Mouse (Mus musculus) lung, embryonic 16.5 days (tissue): ENCODE results near the gene Slc4a4. TPM values are rescaled to one million over a fixed set of nuclear protein-coding genes. Genes with fewer than 3 reads are reported as not detected.
A peak's percentile ranks its signal among the peaks of the same experiment; 100 is the strongest.

Experiments used
- ATAC-seq: fragments of 200-750 bp; cut with Nextera tagmentation; 2 replicates; pipeline ENCODE4 v1.8.0; 2017; ENCODE audit warnings: low read depth, mild to moderate bottlenecking, moderate library complexity
- H3K27ac ChIP-seq: fragments of 300-500 bp; sonication (generic); 2 replicates; pipeline ENCODE4 v1.5.1; 2014; ENCODE audit warnings: mild to moderate bottlenecking, control low read depth, low read length
- H3K27me3 ChIP-seq: fragments of 300-500 bp; sonication (generic); 2 replicates; pipeline ENCODE4 v1.6.1; 2014; ENCODE audit warnings: low read depth, low read length, mixed read lengths; ENCODE audit not compliant: control insufficient read depth, insufficient read depth
- H3K36me3 ChIP-seq: fragments of 300-500 bp; sonication (generic); 2 replicates; pipeline ENCODE4 v1.6.1; 2014; ENCODE audit warnings: low read length; ENCODE audit not compliant: control insufficient read depth, insufficient read depth
- H3K4me1 ChIP-seq: fragments of 300-500 bp; sonication (generic); replicated peaks from 2 replicates; pipeline ENCODE4 v1.6.1; 2014; ENCODE audit warnings: low read length, mixed read lengths; ENCODE audit not compliant: control insufficient read depth, insufficient read depth
- H3K4me2 ChIP-seq: fragments of 300-500 bp; sonication (generic); 2 replicates; pipeline ENCODE4 v1.6.1; 2014; ENCODE audit warnings: low read depth, low read length, control low read depth
- H3K4me3 ChIP-seq: fragments of 300-500 bp; sonication (generic); 2 replicates; pipeline ENCODE4 v1.5.1; 2014; ENCODE audit warnings: mild to moderate bottlenecking, low read length, control low read depth
- H3K9ac ChIP-seq: fragments of 300-500 bp; sonication (generic); 2 replicates; pipeline ENCODE4 v1.6.1; 2014; ENCODE audit warnings: low read length, control low read depth
- H3K9me3 ChIP-seq: fragments of 300-500 bp; sonication (generic); 2 replicates; pipeline ENCODE4 v1.6.1; 2016; ENCODE audit warnings: low read length; ENCODE audit not compliant: control insufficient read depth
- WGBS: fragments of 180-500 bp; shearing (Covaris S2); extraction: QIAGEN DNeasy Blood & Tissue Kit; methylation state at CpG from one replicate; pipeline ENCODE4 v1.1.7; 2014; 5-methylcytosine and 5-hydroxymethylcytosine counted together
- polyA plus RNA-seq: library from polyadenylated mRNA; unstranded; fragments of >200 nt; fragmentation: Nextera tagmentation; extraction: Ambion mirVana; gene quantifications from 2 replicates; pipeline ENCODE4 v1.2.1, GENCODE M21; 2015

Slc4a4 gene
- polyA plus RNA-seq, 1 experiment from 2014 or later = 2.8 TPM

DNA sequence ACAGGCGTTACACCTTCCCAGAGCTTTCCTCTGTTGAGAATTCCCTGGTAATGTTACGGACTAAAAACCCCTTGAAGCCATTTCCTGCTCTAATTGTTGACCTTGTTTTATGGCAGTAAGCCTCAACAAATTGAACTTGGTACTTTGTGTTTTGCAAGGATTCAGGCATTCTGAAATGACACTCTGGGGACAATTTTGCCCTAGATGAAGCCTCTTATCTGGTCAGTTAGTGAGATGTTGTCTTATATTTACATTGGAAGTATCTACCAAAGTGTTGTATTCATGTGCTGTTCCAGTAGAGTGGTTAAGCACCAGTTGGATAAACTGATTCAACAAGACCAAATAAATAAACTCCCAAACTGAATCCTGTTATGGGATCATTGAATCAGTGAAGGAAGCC is 53.2 kb downstream of the Slc4a4 start:
- Histone ChIP-seq H3K36me3 (no peaks in the 10 kb centered on the region), H3K4me3 (no peak overlapping the region), H3K4me2 (no peak overlapping the region), H3K9ac (no peak overlapping the region), H3K4me1 (peaks cover 8% of the 10 kb centered on the region; the same call in 1 of the 2 replicates), H3K9me3 (no peaks in the 10 kb centered on the region), H3K27me3 (no peaks in the 10 kb centered on the region), H3K27ac (no peak overlapping the region)
- ATAC-seq = no peak
- WGBS = 79% methylated on average over 2 of the region's 2 CpGs

DNA sequence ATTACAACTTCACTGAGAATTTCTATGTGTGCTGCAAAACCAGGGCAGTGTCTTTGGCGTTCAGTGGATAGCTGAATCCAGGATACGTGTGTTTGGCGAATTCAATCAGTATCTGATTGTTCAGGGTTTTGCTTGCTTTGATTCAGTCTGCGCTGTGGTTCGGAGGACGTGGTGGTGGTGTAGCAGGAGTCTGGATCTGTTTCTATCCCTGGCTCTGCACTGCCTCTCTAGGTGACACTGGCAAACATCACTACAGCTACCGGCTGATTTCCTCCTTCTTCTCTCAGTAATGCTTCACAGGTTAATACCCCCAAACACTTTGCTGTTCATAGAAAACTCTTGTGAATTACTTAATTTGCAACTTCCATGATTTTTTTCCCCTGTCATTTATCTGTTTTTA is 55.3 kb downstream of the Slc4a4 start:
- Histone ChIP-seq H3K4me2 (no peak overlapping the region), H3K27me3 (no peaks in the 10 kb centered on the region), H3K36me3 (no peaks in the 10 kb centered on the region), H3K9ac (no peak overlapping the region), H3K4me1 (peaks cover 8% of the 10 kb centered on the region; the same call in 1 of the 2 replicates), H3K27ac (no peak overlapping the region), H3K4me3 (no peak overlapping the region), H3K9me3 (no peaks in the 10 kb centered on the region)
- no peak for ATAC-seq
- WGBS = 83% methylated on average over 7 of the region's 7 CpGs

DNA sequence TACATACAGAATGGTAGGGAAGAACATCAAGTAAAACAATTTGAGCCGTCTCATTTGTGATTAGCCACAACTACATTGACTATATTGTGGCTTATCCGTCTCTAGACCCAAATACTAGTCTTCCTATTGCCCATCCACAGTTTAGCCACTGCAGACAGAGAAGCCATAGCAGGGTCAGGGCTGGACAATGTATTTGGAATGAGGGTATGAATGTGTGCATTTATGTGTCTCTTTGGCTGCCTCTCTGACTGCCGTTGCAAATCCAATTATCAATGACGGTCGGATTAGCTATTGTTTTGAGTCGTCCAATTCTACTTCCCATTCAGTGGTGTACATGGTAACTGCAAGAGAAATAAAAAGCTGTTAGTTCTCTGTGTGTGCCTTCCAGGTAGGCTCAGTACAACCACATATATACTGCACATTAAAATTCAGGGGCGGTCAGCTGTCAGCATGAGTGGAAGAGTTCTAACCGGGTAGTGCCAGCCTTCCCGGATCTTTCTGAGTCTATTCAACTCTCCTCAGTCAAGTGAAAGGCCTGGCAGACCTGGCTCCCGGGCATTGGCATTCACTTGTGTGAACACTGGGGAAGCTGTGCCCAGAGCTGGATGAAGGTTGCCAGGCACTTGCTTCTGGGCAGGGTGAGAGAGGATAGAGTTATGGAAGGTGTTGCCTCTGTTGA is 59.2 kb downstream of the Slc4a4 start:
- ATAC-seq = no peak
- H3K4me2 ChIP-seq = no peak overlapping the region
- 91% methylated on average over 10 of the region's 10 CpGs for WGBS

DNA sequence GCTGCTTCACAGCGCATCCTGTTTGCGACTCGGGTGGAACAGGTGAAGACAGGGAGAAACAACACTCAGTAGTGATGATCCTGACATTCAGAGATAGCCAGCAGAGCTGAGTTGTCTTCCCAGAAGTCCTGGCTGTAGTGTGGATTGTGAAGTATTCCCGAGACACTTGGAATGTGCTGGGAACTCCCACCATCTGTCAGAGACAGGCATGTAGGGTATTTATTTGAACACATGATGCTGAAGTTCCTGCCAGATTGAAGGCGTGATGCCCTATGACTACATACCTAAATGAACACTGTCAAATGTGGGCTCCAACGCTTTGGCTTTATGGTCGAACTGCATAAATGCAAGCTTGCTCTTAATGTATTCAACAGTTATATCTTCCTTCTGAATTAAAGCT is 63.7 kb downstream of the Slc4a4 start:
- 80% methylated on average over 7 of the region's 7 CpGs for WGBS
- 0 out of 2 replicates have a peak, but pooled peaks have one; percentile 28 for ATAC-seq
- no peak overlapping the region for H3K9ac ChIP-seq
- H3K9me3 ChIP-seq = no peaks in the 10 kb centered on the region
- no peaks in the 10 kb centered on the region for H3K36me3 ChIP-seq
- H3K4me3 ChIP-seq = no peak overlapping the region
- H3K4me1 ChIP-seq = no peaks in the 10 kb centered on the region
- no peaks in the 10 kb centered on the region for H3K27me3 ChIP-seq
- no peak overlapping the region for H3K4me2 ChIP-seq
- no peak overlapping the region for H3K27ac ChIP-seq

More for the DNA sequence above, 59.2 kb downstream of the Slc4a4 start:
- Histone ChIP-seq H3K27ac (no peak overlapping the region), H3K4me1 (no peaks in the 10 kb centered on the region), H3K36me3 (no peaks in the 10 kb centered on the region), H3K9ac (no peak overlapping the region), H3K27me3 (no peaks in the 10 kb centered on the region), H3K9me3 (no peaks in the 10 kb centered on the region), H3K4me3 (no peak overlapping the region)

DNA sequence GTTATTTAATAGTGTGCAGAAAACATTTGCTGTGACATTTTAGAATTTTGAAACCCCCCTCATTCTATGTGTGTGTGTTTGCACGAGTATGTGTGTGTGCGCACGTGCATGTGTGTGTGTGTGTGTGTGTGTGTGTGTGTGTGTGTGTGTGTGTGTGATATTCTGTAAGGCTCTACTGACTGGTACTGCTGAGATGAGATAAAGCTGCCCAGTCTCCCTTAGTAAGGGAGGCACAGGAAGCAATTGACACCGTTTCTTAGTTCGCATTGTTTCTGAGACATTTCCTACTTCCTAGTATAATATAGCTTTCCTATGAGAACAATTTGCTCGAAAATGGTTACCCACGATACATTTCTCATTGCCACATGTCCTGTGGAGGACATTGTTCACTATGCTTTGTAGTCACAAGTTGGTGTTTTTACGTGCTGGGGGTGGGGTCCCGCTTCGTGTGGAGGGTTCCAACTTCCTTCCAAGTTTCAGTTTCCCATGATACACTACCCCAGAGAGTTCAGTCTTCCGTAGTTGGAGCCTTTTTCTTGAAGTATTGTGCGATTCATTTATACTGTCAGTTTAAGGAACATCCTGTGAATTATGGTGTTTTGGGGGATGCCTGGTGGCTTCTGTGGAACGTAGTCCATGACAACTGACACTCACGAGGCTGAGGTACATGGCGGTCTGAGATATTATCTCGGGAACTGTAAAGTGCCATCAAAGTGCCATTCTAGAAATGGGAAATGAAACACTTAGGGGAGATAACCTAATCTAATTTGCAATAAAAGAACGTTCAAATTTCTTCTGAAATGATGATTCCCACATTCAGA is 66.3 kb downstream of the Slc4a4 start:
- Histone ChIP-seq H3K36me3 (no peaks in the 10 kb centered on the region), H3K4me1 (no peaks in the 10 kb centered on the region), H3K9ac (no peak overlapping the region), H3K27ac (no peak overlapping the region), H3K4me3 (no peak overlapping the region), H3K27me3 (no peaks in the 10 kb centered on the region), H3K9me3 (no peaks in the 10 kb centered on the region), H3K4me2 (0 out of 2 replicates have a peak overlapping the region, but pooled peaks have one; percentile 21)
- peak; percentile 26; the same call in 1 of the 2 replicates for ATAC-seq
- WGBS = 62% methylated on average over 17 of the region's 17 CpGs

DNA sequence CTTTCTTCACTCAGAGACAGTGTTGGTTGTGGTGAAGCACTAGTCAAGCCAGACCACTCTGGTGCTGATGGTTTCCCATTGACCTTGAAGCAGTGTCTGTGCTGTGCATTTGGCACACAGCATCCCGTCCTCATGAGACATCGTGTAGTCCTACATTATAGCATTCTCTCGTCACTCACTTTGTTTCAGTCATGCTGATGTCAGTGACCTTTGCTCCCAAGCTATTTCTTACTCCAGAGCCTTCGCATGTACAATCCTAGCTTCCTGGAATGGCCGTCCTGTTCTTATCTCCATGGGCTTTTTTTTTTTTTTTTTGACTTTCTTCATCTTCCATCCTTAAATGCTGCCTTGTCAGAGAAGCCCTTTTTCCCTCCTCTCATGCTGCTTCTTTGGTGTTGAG is 71.1 kb downstream of the Slc4a4 start:
- Histone ChIP-seq H3K4me3 (no peak overlapping the region), H3K27me3 (no peaks in the 10 kb centered on the region), H3K4me2 (no peak overlapping the region), H3K36me3 (no peaks in the 10 kb centered on the region), H3K27ac (no peak overlapping the region), H3K9me3 (no peaks in the 10 kb centered on the region), H3K9ac (no peak overlapping the region), H3K4me1 (peaks cover 7% of the 10 kb centered on the region; the same call in 1 of the 2 replicates)
- ATAC-seq = 0 out of 2 replicates have a peak, but pooled peaks have one; percentile 38
- 64% methylated on average over 5 of the region's 5 CpGs for WGBS

DNA sequence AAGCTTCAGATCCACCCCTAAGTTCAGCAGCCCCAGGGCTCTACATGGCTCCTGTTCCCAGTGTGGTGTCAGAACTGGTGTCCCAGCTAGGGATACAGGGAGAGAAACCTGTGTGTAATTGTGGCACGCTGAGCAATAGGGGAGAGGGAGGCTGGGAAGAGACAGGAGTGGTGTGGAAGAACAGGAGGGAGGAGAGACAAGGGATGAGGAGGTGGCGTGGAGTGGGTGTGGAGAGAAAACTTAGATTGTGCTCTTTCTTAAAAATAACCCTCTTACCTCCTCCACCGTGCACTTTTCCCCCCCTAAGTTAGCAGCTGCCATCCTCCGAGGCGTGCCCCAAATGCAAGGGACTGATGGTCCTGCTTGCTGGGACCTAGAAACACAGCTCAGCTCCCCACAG is 72.3 kb downstream of the Slc4a4 start:
- no peaks in the 10 kb centered on the region for H3K9me3 ChIP-seq
- ATAC-seq = no peak
- no peak overlapping the region for H3K4me3 ChIP-seq
- H3K27ac ChIP-seq = no peak overlapping the region
- H3K27me3 ChIP-seq = no peaks in the 10 kb centered on the region
- 79% methylated on average over 5 of the region's 5 CpGs for WGBS
- H3K9ac ChIP-seq = no peak overlapping the region
- H3K4me2 ChIP-seq = no peak overlapping the region
- H3K4me1 ChIP-seq = peaks cover 7% of the 10 kb centered on the region; the same call in 1 of the 2 replicates
- H3K36me3 ChIP-seq = no peaks in the 10 kb centered on the region

DNA sequence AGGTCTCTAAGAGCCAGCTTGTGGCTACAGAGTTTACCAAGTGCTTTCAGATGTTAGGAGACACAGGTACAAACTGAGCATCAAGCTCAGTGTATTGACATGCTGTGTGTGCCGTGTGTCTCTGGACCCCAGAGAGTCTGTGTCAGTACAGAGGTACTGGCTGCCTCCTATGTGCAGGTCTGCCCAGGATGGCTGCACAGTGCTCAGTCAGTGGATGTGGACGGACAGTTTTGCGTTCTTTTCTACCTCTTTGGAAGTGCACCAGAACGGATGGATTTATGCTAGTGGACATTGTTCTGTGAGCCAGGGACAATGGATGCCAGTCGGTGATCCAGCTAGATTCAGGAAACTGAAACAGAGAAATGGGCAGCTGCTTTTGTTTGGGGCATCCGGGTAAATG is 72.8 kb downstream of the Slc4a4 start:
- Histone ChIP-seq H3K27ac (no peak overlapping the region), H3K9ac (no peak overlapping the region), H3K27me3 (no peaks in the 10 kb centered on the region), H3K36me3 (no peaks in the 10 kb centered on the region), H3K4me1 (peaks cover 7% of the 10 kb centered on the region; the same call in 1 of the 2 replicates), H3K4me3 (no peak overlapping the region), H3K9me3 (no peaks in the 10 kb centered on the region), H3K4me2 (no peak overlapping the region)
- no peak for ATAC-seq
- WGBS = 84% methylated on average over 6 of the region's 6 CpGs

DNA sequence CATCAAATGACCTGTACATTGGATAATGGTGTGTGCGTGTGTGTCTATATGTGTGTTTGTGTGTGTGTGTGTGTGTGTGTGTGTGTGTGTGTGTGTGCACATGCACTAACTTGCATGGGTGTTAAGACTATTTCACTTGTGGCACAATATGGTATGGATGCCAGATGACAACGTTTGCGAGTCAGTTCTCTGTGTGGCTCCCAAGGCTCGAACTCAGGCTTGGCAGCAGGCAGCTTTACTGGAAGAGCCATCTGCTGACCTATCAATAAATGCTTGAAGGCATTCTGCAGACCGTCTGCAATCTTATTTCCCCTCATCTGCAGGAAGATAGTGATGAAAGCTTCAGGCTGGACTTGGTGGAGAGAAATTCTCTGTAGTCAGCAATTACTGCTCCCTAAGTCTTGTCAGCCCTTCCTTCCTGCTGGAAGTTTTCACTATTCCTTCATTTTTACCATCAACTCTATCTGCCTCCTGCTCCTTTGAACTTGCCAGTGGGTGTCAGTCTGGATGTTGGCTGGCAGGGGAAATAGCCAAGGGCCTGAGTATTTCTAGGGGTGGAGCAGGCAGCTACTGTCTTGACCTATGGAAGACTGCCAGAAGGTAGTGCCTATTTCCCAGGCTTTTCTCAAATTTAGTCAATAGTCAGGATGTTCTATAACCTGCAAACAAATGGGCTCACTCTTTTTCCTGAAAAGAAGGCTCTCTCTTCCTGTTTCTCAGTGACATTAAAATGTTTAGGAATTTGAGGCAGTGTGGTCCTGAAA is 73.9 kb downstream of the Slc4a4 start:
- Histone ChIP-seq H3K27me3 (no peaks in the 10 kb centered on the region), H3K4me3 (no peak overlapping the region), H3K36me3 (no peaks in the 10 kb centered on the region), H3K4me1 (peaks cover 7% of the 10 kb centered on the region; the same call in 1 of the 2 replicates), H3K9me3 (no peaks in the 10 kb centered on the region), H3K27ac (no peak overlapping the region), H3K9ac (no peak overlapping the region), H3K4me2 (no peak overlapping the region)
- 69% methylated on average over 5 of the region's 5 CpGs for WGBS
- ATAC-seq = no peak
